Mouse (Mus musculus): ENCODE results near the gene H2-M10.5. TPM values are rescaled to one million over a fixed set of nuclear protein-coding genes. Genes with fewer than 3 reads are reported as not detected.
"Not testable (repeated sequence)": the region's sequence is repeated elsewhere in the genome, so short reads cannot be mapped to it uniquely, and the experiment has no call there.

The H2-M10.5 gene
- not detected in 2 replicates for polyA plus RNA-seq (2014; fragmentation: Nextera tagmentation; extraction: Ambion mirVana)

DNA sequence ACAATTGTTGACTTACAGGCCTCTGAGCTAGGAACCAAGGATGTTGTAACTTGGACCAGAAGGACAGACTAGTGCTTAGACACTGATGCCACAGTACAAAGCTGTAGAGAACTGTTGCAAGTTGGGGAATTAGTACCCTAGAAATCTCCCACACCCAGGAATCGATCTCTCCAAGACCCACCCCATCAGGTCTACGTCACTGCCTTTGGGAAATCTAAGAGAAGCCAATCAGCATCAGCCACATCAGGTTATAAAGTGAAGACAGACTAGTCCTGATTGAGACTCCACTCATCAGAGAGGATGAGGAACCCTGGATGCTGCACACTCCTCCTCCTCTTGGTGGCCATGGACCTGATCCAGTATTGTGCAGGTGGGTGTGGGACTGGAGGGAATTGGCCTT, at the start of gene H2-M10.5:
H2-M10.5 (plus strand) TSS at position 301 of the 400 bp plus-strand sequence.
- H3K27ac ChIP-seq (replicated peaks; ENCODE audit: low read depth, low read length); H3K36me3 ChIP-seq (ENCODE audit: control insufficient read depth, insufficient read depth, low read length); H3K9me3 ChIP-seq (ENCODE audit: control insufficient read depth, low read length); H3K4me1 ChIP-seq (ENCODE audit: control insufficient read depth, insufficient read depth, low read length); ATAC-seq (ENCODE audit: insufficient number of reproducible peaks, low FRiP score, low TSS enrichment, low read depth); H3K4me2 ChIP-seq (ENCODE audit: low read depth, severe bottlenecking); H3K4me3 ChIP-seq (ENCODE audit: low read depth, low read length); DNase-seq (ENCODE audit: low spot score); H3K9ac ChIP-seq (ENCODE audit: low read length); H3K27me3 ChIP-seq (ENCODE audit: control insufficient read depth, insufficient read depth, low read length): not testable (repeated sequence)
- WGBS: 85% methylated on average over 2 of the region's 2 CpGs

DNA sequence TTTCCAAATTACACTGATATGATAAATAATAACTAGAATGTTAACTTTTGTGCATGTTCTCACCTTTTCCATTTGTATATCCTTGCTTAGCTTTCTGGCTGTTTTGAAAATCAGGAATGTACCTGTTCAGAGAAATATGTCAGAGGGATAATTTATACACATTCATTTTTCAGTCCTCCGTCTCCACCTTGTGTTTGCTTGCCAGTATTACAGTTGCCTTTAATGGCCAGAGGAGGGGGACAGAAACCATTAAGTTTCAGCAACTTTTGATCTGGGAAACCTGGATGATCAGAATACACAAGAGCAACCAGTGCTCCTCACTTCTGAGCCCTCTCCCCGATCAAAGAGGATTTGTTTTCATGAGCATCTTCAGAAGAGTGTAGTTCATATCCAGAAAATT, 46.7 kb upstream of the H2-M10.5 start:
- ATAC-seq (ENCODE audit: insufficient number of reproducible peaks, low FRiP score, low TSS enrichment, low read depth): no peak
- Histone ChIP-seq H3K4me2 (ENCODE audit: low read depth, severe bottlenecking) (no peak overlapping the region), H3K9ac (ENCODE audit: low read length) (no peak overlapping the region), H3K36me3 (ENCODE audit: control insufficient read depth, insufficient read depth, low read length) (no peaks in the 10 kb centered on the region), H3K9me3 (ENCODE audit: control insufficient read depth, low read length) (no peaks in the 10 kb centered on the region), H3K4me3 (ENCODE audit: low read depth, low read length) (no peak overlapping the region), H3K27me3 (ENCODE audit: control insufficient read depth, insufficient read depth, low read length) (no peaks in the 10 kb centered on the region), H3K27ac (replicated peaks; ENCODE audit: low read depth, low read length) (no peak overlapping the region), H3K4me1 (ENCODE audit: control insufficient read depth, insufficient read depth, low read length) (no peaks in the 10 kb centered on the region)
- peak; percentile 28 for DNase-seq (ENCODE audit: low spot score)
- 32% methylated on average over 2 of the region's 2 CpGs for WGBS

DNA sequence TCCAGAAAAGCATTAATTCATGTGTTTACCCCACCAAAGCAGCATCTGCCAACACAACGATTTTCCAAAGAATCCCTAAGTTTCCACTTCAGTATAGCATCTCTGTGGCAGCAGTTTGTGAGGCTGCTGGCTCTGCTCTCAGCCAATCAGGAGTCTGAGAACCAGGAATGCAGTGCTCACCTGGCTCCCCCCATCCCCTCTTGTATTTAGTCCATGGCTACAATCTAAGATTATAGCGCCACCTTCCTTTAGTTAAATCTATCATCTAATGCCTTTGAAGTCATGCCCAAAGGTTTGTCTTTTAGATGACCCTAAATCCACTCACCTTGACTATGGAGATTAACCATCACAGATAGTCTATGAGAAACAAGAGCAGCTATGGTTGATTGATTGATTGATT, 8.9 kb upstream of the H2-M10.5 start:
- no peak overlapping the region for H3K4me2 ChIP-seq (ENCODE audit: low read depth, severe bottlenecking)
- DNase-seq (ENCODE audit: low spot score): no peak
- H3K4me1 ChIP-seq (ENCODE audit: control insufficient read depth, insufficient read depth, low read length): no peaks in the 10 kb centered on the region
- no peak for ATAC-seq (ENCODE audit: insufficient number of reproducible peaks, low FRiP score, low TSS enrichment, low read depth)
- no peak overlapping the region for H3K9ac ChIP-seq (ENCODE audit: low read length)
- WGBS: 59% methylated on average over 2 of the region's 2 CpGs
- no peaks in the 10 kb centered on the region for H3K36me3 ChIP-seq (ENCODE audit: control insufficient read depth, insufficient read depth, low read length)
- no peaks in the 10 kb centered on the region for H3K27me3 ChIP-seq (ENCODE audit: control insufficient read depth, insufficient read depth, low read length)
- no peaks in the 10 kb centered on the region for H3K9me3 ChIP-seq (ENCODE audit: control insufficient read depth, low read length)
- H3K4me3 ChIP-seq (ENCODE audit: low read depth, low read length): no peak overlapping the region
- no peak overlapping the region for H3K27ac ChIP-seq (replicated peaks; ENCODE audit: low read depth, low read length)

DNA sequence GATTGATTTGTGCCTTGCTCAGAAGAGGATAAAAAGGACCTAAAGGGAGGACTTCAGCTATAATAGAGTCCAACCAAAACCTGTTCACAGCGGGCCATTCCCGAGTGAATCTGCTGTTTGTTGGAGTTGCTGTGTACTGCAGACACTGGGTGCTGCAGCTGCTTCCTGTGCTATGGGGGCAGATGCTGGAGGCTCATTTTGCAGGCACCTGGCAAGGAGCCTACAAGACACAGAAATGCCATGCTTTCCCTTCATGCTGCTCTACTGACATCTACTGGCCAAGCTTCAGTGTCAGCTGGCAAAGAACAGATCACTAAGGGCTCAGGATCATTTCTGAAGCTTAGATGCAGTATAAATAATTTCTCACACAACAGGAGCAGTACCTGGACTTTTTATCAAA, 8.5 kb upstream of the H2-M10.5 start:
- not testable (repeated sequence) for DNase-seq (ENCODE audit: low spot score); H3K27me3 ChIP-seq (ENCODE audit: control insufficient read depth, insufficient read depth, low read length); H3K4me1 ChIP-seq (ENCODE audit: control insufficient read depth, insufficient read depth, low read length); H3K27ac ChIP-seq (replicated peaks; ENCODE audit: low read depth, low read length); H3K36me3 ChIP-seq (ENCODE audit: control insufficient read depth, insufficient read depth, low read length); H3K4me3 ChIP-seq (ENCODE audit: low read depth, low read length); ATAC-seq (ENCODE audit: insufficient number of reproducible peaks, low FRiP score, low TSS enrichment, low read depth); H3K4me2 ChIP-seq (ENCODE audit: low read depth, severe bottlenecking); H3K9me3 ChIP-seq (ENCODE audit: control insufficient read depth, low read length); H3K9ac ChIP-seq (ENCODE audit: low read length)
- WGBS: 27% methylated on average over 2 of the region's 2 CpGs

DNA sequence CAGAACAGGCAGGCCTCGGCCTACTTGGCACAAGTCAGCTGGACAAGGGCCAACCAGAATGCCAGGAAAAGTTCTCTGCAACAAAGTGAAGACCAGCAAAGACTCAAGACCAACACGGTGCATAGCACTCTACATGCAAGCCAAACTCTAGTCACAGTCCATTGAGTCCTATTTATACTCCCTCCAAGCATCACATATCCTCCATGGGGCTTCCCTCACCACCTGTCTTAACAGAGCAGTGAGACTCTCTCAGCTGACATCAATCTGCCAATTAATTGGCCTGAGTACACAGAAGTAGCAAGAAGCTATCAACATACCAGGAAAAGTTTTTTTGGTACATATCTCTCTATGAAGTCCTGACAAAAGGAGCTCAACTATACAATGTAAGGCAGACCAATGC, 7.3 kb upstream of the H2-M10.5 start:
- not testable (repeated sequence) for DNase-seq (ENCODE audit: low spot score); ATAC-seq (ENCODE audit: insufficient number of reproducible peaks, low FRiP score, low TSS enrichment, low read depth); H3K9me3 ChIP-seq (ENCODE audit: control insufficient read depth, low read length); H3K4me1 ChIP-seq (ENCODE audit: control insufficient read depth, insufficient read depth, low read length); H3K4me2 ChIP-seq (ENCODE audit: low read depth, severe bottlenecking); H3K4me3 ChIP-seq (ENCODE audit: low read depth, low read length); H3K27me3 ChIP-seq (ENCODE audit: control insufficient read depth, insufficient read depth, low read length); H3K27ac ChIP-seq (replicated peaks; ENCODE audit: low read depth, low read length); H3K36me3 ChIP-seq (ENCODE audit: control insufficient read depth, insufficient read depth, low read length); H3K9ac ChIP-seq (ENCODE audit: low read length)
- 88% methylated on average over 2 of the region's 2 CpGs for WGBS

DNA sequence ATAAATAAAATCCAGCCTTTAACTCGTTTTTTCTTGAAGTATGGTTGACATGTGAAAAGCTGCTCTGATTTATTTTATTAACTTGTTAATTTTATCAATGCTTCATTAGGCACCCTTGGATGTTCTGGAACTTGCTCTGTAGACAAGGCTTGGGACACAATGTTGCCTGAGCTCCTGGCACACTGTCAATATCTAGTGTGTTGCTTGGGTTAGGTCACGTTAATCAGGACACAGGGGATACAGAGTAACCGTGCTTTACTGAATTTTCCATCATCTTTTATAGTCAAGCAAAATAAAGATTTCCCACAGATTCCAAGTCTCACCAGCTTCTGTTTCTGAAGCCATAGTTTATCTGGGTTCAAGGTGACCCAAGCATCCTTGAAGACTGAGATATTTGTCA, 8.8 kb downstream of the H2-M10.5 start:
- ATAC-seq (ENCODE audit: insufficient number of reproducible peaks, low FRiP score, low TSS enrichment, low read depth) (no peak), DNase-seq (ENCODE audit: low spot score) (no peak)
- H3K9ac ChIP-seq (ENCODE audit: low read length): no peak overlapping the region
- 66% methylated on average over 3 of the region's 3 CpGs for WGBS
- H3K4me1 ChIP-seq (ENCODE audit: control insufficient read depth, insufficient read depth, low read length): no peaks in the 10 kb centered on the region
- H3K9me3 ChIP-seq (ENCODE audit: control insufficient read depth, low read length): no peaks in the 10 kb centered on the region
- H3K27ac ChIP-seq (replicated peaks; ENCODE audit: low read depth, low read length): no peak overlapping the region
- no peaks in the 10 kb centered on the region for H3K27me3 ChIP-seq (ENCODE audit: control insufficient read depth, insufficient read depth, low read length)
- H3K4me2 ChIP-seq (ENCODE audit: low read depth, severe bottlenecking): no peak overlapping the region
- no peaks in the 10 kb centered on the region for H3K36me3 ChIP-seq (ENCODE audit: control insufficient read depth, insufficient read depth, low read length)
- H3K4me3 ChIP-seq (ENCODE audit: low read depth, low read length): no peak overlapping the region

DNA sequence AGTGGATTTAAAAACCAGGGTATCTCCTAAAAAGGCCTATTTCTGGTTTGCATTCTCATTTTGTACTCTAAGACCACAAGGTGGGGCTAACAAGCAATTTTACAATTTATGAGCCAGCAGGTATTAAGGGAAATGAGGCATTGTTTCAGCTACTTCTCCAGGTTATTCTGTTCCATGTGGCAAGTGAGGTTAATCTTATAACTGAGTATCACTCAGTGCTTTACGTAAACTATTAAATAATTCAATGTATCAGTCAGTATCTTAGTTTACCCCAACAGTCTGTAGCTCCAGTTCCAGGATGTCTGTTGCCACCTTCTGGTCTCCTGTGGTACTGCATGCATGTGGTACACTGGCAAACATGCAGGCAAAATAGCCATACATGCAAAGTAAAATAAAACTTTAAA, 13.8 kb downstream of the H2-M10.5 start:
- H3K4me1 ChIP-seq (ENCODE audit: control insufficient read depth, insufficient read depth, low read length); H3K9ac ChIP-seq (ENCODE audit: low read length); H3K9me3 ChIP-seq (ENCODE audit: control insufficient read depth, low read length); H3K4me3 ChIP-seq (ENCODE audit: low read depth, low read length); H3K27ac ChIP-seq (replicated peaks; ENCODE audit: low read depth, low read length); ATAC-seq (ENCODE audit: insufficient number of reproducible peaks, low FRiP score, low TSS enrichment, low read depth); H3K36me3 ChIP-seq (ENCODE audit: control insufficient read depth, insufficient read depth, low read length); H3K27me3 ChIP-seq (ENCODE audit: control insufficient read depth, insufficient read depth, low read length); H3K4me2 ChIP-seq (ENCODE audit: low read depth, severe bottlenecking): not testable (repeated sequence)
- 38% methylated on average over 1 of the region's 1 CpGs for WGBS
- DNase-seq (ENCODE audit: low spot score): peak; percentile 29

DNA sequence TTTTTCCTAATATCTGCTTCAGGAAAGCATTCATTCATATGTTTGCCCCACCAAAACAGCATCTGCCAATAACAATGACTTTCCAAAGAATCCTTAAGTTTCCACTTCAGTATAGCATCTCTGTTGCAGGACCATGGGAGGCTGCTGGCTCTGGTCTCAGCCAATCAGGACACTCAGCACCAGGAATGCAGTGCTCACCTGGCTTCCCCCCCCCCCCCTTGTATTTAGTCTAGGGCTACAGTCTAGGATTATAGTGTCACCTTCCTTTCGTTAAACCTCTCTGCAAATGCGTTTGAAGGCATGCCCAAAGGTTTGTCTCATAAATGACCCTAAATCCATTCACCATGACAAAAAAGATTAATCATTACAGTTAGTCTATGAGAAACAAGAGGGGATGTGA, 15.6 kb downstream of the H2-M10.5 start:
- ATAC-seq (ENCODE audit: insufficient number of reproducible peaks, low FRiP score, low TSS enrichment, low read depth) (no peak), DNase-seq (ENCODE audit: low spot score) (no peak)
- H3K4me3 ChIP-seq (ENCODE audit: low read depth, low read length): no peak overlapping the region
- H3K27me3 ChIP-seq (ENCODE audit: control insufficient read depth, insufficient read depth, low read length): no peaks in the 10 kb centered on the region
- no peaks in the 10 kb centered on the region for H3K9me3 ChIP-seq (ENCODE audit: control insufficient read depth, low read length)
- 83% methylated on average over 2 of the region's 2 CpGs for WGBS
- no peak overlapping the region for H3K4me2 ChIP-seq (ENCODE audit: low read depth, severe bottlenecking)
- no peaks in the 10 kb centered on the region for H3K4me1 ChIP-seq (ENCODE audit: control insufficient read depth, insufficient read depth, low read length)
- no peak overlapping the region for H3K9ac ChIP-seq (ENCODE audit: low read length)
- H3K27ac ChIP-seq (replicated peaks; ENCODE audit: low read depth, low read length): no peak overlapping the region
- H3K36me3 ChIP-seq (ENCODE audit: control insufficient read depth, insufficient read depth, low read length): no peaks in the 10 kb centered on the region

DNA sequence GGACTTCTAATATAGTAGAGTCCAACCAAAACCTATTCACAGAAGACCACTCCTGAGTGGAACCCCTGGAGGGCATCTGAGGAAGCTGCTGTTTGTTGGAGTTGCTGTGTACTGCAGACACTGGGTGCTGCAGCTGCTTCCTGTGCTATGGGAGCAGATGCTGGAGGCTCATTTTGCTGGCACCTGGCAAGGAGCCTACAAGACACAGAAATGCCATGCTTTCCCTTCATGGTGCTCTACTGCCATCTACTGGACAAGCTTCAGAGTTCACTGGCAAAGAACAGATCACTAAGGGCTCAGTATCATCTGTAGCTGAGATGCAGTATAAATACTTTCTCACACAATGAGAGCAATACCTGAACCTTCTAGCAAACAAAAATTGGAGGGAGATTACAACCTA, 16.1 kb downstream of the H2-M10.5 start:
- DNase-seq (ENCODE audit: low spot score): peak; percentile 73
- not testable (repeated sequence) for H3K27me3 ChIP-seq (ENCODE audit: control insufficient read depth, insufficient read depth, low read length); H3K9ac ChIP-seq (ENCODE audit: low read length); H3K36me3 ChIP-seq (ENCODE audit: control insufficient read depth, insufficient read depth, low read length); H3K9me3 ChIP-seq (ENCODE audit: control insufficient read depth, low read length); ATAC-seq (ENCODE audit: insufficient number of reproducible peaks, low FRiP score, low TSS enrichment, low read depth); H3K4me3 ChIP-seq (ENCODE audit: low read depth, low read length); H3K4me1 ChIP-seq (ENCODE audit: control insufficient read depth, insufficient read depth, low read length); H3K4me2 ChIP-seq (ENCODE audit: low read depth, severe bottlenecking); H3K27ac ChIP-seq (replicated peaks; ENCODE audit: low read depth, low read length)

Measured in limb, embryonic 11.5 days (tissue).